Mouse (Mus musculus) induced T-regulatory cell, adult 2 months (primary cell): ENCODE measurements at regions not wholly inside any gene's neighbourhood (a gene's known extent, or its start where the extent isn't known, plus 50 kb on each side); places are given as distances from the start of the nearest gene placed in this dataset.
"Not testable (repeated sequence)": the region's sequence is repeated elsewhere in the genome, so short reads cannot be mapped to it uniquely, and the experiment has no call there.

Experiments
- DNase-seq: peaks from one replicate; pipeline ENCODE4 v3.0.0-alpha.2; 2012; ENCODE audit warnings: low read depth

DNA sequence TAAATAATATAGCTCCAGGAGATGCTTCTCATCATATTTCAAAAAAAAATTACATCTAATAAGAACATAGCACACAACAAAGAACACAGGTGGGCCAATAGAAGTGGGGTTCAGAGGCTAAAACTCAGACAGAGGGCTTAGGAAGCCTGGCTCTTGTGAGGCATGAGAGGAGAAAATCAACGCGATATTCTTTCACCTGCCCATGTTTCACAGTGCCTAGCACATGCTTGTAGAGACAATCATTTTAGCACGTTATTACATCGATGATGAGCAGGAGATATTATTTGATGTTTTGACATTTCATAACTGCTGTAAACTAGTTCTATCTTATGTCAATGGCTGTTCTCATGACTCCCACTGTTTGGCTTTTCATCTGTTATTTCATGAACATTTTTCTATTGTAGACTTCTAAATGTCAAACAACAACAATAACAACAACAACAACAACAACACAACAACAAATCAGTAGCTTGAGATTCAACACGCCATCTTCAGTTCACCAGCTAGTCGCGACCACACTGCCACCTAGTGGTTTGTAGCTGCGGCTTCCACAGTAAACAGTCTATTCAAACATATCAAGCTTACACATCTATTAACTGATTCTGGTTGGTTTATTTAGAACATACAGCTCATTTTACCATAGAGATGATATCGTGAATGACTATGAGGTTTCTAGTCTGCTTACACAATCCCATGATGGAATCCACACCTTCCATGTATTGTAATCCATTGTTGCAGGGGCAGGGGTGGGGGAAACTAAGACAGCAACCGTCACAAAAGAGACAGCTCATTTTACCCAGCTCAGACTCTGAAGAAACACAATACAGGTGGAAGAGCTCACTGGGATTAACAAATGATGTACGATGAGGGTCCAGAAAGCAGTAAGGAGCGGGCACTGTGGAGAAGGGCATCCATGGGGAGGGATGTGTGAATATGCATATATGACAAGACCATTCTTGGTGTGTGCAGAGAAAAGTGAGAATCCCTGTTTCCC is 60.5 kb upstream of the Tmem200a start:
- DNase-seq: peak; percentile 58

- DNase-seq: no peak
Observed at GRCm38 (mm10) chr10:26152586-26152985, 73.7 kb upstream of the Tmem200a start.

DNA sequence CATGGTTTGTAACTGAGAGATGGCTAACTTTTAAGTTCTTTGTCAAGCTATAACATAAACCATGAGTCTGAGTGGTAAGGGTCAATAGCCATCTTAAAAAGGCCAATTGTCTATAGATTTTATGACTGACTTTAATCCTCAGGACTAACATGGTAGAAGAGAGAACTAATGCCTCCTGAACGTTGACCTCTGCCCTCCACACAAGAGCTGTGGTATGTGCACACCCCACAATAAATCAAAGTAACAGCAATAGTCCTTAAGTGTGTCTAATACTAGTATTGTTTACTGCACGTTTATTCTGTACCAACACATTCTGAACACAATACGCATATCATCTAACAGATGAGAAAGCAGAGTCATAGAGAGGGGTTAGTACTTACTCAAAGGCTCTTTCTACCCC is 70.7 kb upstream of the Samd3 start:
- DNase-seq: no peak

DNA sequence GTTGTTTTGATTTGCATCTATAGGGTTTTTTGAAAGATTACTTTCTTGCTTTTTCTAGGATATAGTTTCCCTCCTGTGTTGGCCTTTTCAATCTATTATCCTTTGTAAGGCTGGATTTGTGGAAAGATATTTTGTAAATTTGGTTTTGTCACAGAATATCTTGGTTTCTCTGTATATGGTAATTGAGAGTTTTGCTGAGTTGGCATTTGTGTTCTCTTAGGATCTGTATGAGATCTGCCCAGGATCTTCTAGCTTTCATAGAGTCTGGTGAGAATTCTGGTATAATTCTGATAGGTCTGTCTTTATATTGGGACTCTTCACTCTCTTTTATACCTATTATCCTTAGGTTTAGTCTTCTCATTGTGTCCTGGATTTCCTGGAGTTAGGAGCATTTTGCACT is 68.4 kb upstream of the Samd3 start:
- not testable (repeated sequence) for DNase-seq

- no peak for DNase-seq
Observed at GRCm38 (mm10) chr10:26164531-26164930, 65.0 kb upstream of the Samd3 start.

GRCm38 (mm10) chr10:26177591-26177990 is 51.9 kb upstream of the Samd3 start:
- DNase-seq: no peak

- DNase-seq: no peak
Observed at GRCm38 (mm10) chr10:26178356-26178755, 51.2 kb upstream of the Samd3 start.
